Mouse (Mus musculus) effector memory CD4-positive, alpha-beta T cell, adult 7 months (primary cell): ENCODE results near the gene Sord. TPM values are rescaled to one million over a fixed set of nuclear protein-coding genes. Genes with fewer than 3 reads are reported as not detected.

Source experiments
- polyA plus RNA-seq: library from polyadenylated mRNA; unstranded; fragments of 100-300 nt; shearing (Covaris generic); gene quantifications from one replicate; pipeline ENCODE4 v1.2.1, GENCODE M21; 2017

The Sord gene
- 1.9 TPM for polyA plus RNA-seq

DNA sequence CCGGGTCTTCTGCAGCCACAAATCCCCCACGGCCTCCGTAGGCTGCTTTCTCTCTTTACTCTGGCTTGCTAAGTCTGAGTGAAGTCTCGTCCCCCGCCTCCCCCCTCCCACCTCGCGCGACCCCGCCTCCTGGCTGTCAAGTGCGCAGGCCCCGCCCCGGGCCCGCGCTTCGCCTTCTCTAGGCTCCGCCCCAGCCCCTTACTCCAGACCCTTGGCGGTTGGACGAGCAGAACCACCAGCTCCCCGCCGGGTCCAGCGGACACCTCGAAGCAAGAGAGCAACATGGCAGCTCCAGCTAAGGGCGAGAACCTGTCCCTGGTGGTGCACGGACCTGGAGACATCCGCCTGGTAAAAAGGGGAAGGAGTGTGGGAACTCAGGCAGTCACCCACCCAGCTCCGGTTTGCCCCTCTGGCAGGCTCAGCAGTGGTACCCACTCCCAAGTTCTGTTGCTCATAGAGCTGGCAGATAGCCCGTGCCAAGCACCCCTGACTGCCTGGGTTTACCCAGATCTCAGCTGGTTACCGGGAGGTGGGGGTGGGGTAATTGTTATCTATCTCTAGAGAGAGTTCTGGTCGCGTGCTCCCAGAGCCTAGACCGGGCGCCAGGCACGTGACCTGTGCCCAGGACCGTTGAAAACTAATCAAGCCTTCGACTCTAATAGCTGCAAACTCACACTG, at the start of gene Sord:
Gene Sord (plus strand): TSS at position 139 of the 678 bp plus-strand sequence.

DNA sequence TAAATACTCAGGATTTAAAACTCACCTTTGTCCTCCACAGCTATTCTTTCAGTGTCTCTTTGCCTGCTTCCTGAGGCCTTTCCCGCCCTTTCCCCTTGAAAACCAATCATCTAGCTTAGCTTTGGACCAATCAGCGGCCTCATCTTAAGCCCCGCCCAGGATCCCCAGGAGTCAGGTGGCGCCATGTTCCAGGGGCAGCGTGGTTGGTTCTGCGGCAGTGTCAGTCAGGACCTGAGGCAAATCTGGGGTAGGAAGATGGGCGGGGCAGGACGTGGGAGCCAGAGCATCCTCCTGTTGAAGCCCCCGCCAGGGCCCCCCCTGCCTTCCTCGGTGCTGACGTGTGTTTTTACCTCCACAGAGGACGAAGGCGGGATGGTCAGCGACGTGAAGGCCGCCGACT, 48.4 kb upstream of the Sord start, which contains the start of the genes Patl2 and Terb2:
Gene Patl2 (minus strand): TSS at position 84 of the 400 bp plus-strand sequence.
Gene Terb2 (plus strand): TSS at position 167 of the 400 bp plus-strand sequence.

DNA sequence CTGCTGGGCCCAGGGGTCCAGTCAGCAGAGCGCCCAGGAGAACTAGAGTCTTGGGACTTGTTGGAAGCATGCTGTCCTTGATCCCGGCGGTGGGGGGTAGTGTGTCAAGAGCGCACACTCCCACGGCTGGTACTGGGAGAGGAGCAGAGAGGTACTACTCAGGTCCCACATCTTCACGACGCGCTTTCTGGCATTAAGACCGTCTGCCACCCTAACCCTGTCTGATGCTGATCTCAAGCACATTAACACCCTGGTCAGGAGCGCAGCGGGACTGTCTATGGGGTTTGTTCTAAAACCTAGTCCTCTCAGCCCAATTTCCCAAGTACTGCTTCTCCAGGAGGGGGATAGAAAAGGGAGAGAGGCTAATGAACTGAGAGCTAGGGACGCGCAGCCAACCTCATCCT, 63.5 kb downstream of the Sord start, which contains the start of gene Duox2:
Gene Duox2 (minus strand): TSS at position 354 of the 404 bp plus-strand sequence.

DNA sequence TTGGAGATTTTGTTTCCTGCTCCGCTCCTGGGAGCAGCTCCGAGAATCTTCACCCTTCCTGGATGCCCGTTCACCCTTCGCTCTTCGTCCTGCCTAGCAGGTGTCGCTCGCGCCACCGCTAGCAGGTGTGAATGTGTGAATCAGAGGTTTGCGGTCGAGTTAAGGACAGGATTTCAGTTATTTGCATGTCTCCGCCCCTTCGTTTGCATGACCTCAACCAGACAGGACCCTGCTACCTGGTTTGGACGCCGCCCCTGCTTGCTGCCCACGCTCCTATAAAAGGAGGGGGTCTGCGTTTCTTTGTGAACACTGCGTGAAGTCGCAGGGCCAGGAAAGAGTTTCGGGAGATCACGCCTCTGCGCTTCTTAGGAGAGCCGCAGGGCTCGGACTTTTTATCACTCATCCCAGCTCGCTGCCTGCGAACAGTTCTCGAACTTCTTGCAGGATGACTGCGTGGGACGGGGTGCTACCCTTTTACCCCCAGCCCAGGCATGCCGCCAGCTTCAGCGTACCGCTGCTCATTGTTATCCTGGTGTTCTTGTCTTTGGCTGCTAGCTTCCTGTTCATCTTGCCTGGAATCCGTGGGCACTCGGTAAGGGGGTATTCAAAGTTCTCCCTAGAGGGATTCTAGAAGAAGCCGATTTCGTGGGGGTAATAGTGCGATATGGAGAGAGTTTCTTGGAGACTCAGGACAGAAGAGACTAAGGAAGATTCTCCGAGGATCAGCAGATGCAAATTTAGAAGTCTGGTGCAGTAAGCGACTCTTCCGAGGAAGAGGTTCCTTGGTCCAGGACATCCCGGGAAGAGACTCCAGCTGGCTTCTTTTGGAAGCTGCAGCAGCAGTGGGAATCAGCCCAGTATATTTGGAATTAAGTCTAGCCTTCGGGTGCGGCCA, 64.3 kb downstream of the Sord start, which contains the start of gene Duoxa2:
Gene Duoxa2 (plus strand): TSS at position 305 of the 895 bp plus-strand sequence.

DNA sequence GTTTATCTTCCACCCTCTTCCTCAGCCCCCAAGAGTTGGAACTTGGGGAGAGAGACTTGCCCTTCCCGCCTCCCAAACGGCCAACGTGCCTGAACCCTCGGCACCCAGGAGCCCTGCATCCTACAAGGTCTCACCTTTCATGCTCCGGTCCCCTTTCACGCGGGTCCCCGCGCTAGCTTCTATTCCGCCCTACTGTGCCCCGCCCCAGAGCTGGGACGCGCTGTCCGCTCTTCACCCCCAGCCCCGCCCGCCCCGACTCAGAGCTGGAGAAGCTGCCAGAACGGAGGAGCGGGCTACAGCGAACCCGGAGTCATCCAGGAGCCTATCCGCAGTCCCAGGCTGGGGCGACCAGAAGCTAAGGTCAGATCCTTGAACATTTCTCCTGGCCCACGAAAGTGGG, 79.0 kb downstream of the Sord start, which contains the start of gene Duoxa1:
Gene Duoxa1 (minus strand): TSS at position 195 of the 400 bp plus-strand sequence.

Other genes starting within 250 kb of the Sord start
- 15.6 TPM for gene Eif3j1, start 206.2 kb upstream of the Sord start, polyA plus RNA-seq
- 14.4 TPM for gene Spg11, start 116.4 kb upstream of the Sord start, polyA plus RNA-seq
- 8,479 TPM for gene B2m, start 87.1 kb upstream of the Sord start, polyA plus RNA-seq
- gene Trim69, start 74.0 kb upstream of the Sord start, polyA plus RNA-seq = not detected
- not detected for gene Patl2, start 48.6 kb upstream of the Sord start, polyA plus RNA-seq
- not detected for gene Terb2, start 48.5 kb upstream of the Sord start, polyA plus RNA-seq
- not detected for gene Duox2, start 63.7 kb downstream of the Sord start, polyA plus RNA-seq
- not detected for gene Duoxa2, start 64.2 kb downstream of the Sord start, polyA plus RNA-seq
- not detected for gene Duoxa1, start 79.0 kb downstream of the Sord start, polyA plus RNA-seq
- not detected for gene Duox1, start 80.9 kb downstream of the Sord start, polyA plus RNA-seq
- gene Shf, start 134.4 kb downstream of the Sord start, polyA plus RNA-seq = 1.3 TPM
- gene Slc28a2, start 191.7 kb downstream of the Sord start, polyA plus RNA-seq = 103 TPM